Mouse (Mus musculus): ENCODE measurements at regions not wholly inside any gene's neighbourhood (a gene's known extent, or its start where the extent isn't known, plus 50 kb on each side); places are given as distances from the start of the nearest gene placed in this dataset.
A peak's percentile ranks its signal among the peaks of the same experiment; 100 is the strongest.

DNA sequence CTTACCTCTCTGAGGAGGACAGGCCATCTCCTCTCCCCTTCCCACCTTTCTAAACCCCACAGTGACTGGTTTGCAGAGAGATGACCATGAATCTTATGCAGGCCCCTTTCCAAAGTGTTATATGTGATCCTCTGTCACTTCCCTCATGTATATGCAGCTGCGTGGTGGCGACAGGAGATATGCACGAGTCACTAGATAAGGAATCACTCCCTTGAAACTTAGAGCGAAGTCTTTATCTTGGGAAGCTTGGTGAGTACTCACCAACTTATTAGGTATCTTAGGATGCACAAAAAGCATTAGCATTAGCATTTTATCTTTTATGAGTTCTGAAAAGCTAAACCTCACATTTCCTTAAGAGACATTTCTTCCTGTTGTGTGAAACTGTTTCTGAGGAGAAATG is 421.9 kb downstream of the Tmem161b start:
- no peak for DNase-seq (ENCODE audit: low spot score in 2 of 2)

DNA sequence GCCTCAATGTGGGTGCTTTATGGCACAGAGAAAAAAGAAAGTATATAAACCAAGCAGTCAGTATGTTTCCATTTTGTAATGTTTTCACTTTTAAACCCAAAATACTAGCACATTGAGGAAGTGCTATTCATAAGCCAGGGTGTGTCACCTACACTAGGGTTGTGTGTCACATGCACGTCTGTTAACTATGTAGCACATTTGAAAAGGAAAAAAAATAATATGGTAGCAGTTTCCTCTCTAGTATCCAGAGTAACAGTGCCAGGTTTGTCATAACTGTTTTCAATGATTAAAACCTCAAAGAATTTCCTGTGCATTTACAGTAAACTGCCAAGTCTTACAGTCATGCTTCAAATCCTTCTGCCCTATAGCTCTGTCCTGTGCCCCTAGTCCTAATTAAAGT is 424.8 kb downstream of the Tmem161b start:
- no peak for DNase-seq (ENCODE audit: low spot score in 2 of 2)

DNA sequence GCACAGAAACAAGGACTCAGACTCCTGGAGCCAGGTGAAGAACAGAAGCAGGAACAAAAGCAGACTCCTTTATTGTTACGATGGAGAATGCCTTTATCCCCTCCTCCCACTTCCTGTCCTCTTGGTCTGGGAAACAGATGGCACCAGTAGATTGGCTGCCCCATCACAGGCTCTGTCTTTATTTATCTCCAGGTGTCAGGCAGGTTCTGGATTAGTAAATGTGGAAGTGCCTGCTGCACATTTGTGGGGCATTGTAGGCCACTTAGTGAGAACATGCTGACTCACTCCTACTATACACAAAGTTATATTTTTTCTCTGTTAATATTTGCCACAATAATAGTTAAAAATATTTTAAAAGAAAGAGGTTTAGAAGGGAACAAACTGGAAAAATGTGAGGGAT is 426.0 kb downstream of the Tmem161b start:
- no peak for DNase-seq (ENCODE audit: low spot score in 2 of 2)

DNA sequence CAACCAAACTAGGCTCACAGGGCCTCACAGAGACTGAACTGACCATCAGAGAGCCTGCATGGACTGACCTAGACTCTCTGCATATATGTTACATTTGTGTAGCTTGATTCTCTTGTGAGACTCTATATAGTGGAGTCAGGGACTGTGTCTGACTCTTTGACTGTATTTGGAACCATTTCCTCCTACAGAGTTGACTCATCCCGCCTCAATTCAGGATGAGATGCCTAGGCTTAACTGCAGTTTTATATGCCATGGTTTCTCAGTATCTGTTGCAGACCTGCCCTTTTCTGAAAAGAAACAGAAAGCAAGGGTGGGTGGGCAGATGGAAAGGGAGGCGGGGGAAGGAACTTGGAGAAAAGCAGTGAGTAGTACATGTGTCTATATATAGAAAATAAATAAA is 441.9 kb downstream of the Tmem161b start:
- DNase-seq (ENCODE audit: low spot score in 2 of 2) = no peak

DNA sequence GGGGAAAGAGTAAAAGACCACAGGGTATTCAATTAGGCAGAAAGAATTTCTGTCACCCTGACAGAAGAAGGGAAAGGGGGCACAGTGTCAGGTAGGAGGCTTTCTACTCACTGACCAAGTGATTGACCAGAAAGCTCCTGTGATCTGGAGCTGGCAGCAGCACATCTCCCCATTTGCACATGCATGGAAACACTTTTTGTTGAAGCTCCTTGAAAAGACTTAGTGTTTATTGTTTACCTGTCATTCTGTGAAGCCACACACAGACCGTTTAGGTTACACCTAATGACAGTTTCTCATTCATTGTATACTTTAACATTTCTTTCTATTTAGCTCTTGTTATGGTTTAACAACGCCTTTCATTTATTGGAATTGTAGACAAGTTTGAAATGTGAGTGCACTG is 458.9 kb downstream of the Tmem161b start:
- no peak for DNase-seq (ENCODE audit: low spot score in 2 of 2)

DNA sequence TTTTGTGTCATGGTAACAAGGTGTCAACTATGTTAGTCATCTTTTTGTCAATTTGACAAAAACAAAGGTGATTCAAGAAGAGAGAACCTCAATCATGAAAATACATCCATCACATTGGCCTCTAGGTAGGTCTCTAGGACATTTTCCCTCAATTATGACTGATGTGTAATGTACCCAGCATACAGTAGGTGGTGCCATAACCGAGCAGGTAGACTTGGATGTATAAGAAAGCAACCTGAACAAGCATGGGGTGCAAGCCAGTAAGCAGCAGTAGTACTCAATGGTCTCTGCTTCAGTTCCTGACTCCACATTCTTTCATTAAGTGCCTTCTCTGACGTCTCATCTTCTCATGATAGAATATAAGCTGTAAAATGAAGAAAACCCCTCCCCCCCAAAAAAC is 463.8 kb downstream of the Tmem161b start:
- DNase-seq (ENCODE audit: low spot score in 2 of 2) = peak in 1 of 2 experiments; percentile 31

DNA sequence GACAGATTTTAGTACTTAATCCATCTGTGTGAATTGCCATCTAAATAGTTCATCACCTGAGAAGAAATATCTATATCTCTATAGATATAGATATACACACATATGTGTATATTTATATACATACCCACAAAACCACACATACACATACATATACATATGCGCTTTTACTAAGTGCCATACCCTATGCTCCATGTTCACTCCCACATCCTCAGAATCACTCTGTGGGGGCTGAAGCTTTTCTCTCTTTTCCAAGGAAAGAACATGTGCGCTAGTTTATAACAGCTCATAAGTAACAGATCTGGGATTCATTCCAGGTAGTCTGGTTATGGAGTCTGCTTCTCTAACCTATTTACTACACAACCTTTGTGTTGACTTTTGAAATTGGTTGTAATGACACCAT is 471.4 kb downstream of the Tmem161b start:
- no peak for DNase-seq (ENCODE audit: low spot score in 2 of 2)

DNA sequence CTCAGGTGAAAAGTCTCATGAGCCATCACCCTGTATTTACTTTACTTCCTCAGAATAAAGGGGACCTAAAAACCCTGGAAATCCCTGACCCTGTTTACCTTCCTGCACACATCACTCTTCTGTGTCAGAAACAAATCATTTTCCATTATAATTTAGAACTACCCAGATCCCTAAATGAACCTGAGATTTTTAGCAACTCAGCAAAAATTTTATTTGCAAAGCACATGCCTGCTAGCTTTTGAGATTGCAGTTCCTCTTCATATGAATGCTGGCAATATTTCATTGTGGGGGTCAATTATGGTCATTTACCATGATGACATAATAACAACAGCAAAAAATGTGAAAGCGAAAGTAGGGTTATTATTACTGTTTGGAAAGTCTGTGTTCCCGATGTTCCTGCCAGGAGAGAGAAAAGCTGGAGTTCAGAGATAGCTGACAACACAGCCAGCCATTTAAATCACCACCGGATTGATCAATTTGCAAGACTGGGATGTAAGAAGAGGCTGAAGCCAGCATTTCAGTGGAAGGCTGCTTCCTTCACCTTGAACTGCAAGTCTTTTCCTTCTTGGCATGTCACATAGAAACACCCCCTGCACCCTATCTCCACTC is 476.5 kb downstream of the Tmem161b start:
- no peak for DNase-seq (ENCODE audit: low spot score in 2 of 2)

DNA sequence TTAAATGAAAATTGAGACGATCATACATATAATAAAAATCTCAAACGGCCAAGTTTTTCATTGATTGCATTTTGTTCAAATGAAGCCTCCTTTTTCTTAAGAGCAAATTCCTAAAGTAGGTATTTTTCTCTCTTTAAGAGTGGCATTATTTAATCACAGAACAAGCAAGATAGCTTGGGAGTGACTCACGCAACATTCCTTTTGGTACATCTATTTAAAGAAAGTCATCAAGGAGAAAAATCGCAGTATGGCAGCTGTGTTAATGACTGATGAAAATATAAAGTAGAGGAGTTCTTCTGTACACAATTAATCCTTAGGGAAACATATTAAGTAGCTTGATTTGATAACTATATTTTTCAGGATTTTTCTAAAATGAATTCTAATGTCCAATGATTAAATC is 448.0 kb upstream of the Ccnh start:
- DNase-seq (ENCODE audit: low spot score in 2 of 2) = no peak

DNA sequence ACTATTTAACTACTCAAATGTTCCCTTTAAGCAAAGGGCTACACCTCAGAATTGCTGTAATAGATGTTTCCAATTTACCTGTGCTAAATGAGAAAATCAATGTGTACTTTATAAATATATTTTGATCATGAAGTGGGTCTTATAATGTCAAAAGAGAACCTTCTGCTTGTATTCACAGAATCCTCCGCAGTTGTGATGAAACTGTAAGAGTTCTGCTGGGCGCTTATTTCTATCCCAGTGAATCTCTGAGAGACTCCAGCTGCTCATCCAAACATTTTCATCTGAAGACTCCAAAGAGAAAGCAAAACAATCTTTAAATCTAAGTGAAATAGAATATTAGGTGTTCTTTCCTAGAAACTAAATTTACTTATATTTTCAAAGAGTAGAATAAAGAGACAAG is 440.9 kb upstream of the Ccnh start:
- DNase-seq (ENCODE audit: low spot score in 2 of 2) = no peak

DNA sequence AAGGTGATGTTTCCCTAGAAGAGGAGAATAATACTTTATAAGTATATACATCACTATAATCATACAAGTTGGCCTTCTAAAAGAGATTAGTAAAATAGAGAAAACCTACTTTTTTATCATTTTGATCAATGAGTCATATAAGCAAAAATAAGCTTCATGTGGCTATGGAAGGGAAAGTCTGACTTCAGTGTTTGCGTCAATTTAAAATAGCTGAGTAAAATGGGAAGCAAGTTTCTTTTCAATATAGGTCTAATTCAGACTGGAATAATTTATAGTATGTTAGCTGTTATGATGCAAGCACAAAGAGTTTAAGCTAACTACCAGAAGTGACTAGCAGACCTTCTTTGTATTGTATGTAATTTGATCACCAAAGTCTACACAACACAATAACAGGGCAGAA is 440.0 kb upstream of the Ccnh start:
- no peak for DNase-seq (ENCODE audit: low spot score in 2 of 2)

DNA sequence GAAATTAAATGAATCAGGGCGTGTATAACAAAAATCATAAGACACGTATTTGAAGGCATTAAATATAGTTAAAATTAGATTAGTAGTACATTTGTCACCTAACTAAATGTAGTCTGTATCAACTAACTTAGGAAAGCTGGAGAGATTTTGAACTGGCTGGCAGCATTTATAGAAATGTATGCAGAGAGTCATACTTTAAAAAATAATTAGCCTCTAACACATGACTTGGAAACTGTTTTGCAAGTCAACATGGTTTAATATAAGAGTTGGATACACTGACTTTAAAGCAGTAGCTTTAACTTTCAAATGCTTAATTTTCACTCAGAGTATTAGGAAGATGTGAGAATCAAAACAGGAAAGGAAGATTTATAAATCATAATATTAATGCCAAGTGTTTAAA is 439.1 kb upstream of the Ccnh start:
- no peak for DNase-seq (ENCODE audit: low spot score in 2 of 2)

DNA sequence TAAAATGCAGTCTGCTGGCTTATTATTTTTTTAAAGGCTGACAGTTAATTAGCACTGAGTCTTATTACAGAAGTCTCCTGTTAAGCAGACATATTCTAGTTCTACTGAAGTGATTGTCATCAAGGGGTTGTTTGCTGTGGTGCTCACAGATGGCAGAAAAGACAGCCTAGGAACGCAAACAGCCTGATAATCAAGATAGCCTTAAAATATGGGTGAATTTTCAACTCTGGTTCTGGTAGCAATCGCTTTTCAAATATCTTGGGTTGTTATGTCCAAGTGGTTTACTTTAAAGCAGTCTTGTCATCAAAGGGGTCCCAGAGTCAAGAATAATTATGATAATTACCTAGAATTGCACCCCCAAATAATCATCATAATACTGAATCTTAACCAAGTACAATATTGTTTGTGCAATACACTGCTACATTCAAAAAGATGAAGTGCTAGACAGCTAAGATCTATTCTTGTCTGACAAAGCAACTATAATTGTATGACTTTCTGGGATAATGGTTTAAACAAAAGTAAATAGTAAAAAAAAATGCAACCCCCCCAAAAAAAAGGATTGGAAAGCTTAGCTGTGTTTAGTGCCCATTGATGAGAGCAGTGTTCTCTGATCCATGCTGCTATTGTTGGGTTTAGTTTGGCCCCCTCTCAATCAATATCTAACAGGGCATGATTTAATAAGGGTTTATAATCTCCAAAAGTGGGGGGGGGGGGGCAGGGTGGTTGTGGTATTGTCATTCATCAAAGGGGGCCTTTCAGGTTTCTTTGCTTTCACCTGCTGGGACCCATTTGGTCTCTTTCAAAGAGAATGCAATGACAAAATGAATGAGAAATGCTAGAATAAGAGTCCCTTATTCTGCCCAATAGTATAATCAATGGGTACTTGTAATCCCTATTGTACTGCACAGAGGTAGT is 437.4 kb upstream of the Ccnh start:
- DNase-seq (ENCODE audit: low spot score in 2 of 2) = no peak

DNA sequence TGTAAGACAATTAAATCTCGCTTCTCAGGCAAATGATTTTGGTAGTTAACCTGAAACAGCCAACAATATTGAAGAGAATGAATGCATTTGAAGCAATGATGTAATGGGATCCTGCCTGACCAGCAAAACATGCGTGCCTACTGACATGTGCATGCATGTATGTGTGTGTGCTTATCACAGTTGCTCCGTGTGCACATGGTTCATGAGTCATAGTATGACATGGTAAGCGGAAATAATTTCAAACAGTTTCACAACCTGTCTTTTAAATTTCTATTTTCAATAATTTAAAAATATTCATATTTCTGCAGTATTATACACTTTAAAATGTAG is 436.8 kb upstream of the Ccnh start:
- DNase-seq (ENCODE audit: low spot score in 2 of 2) = no peak

DNA sequence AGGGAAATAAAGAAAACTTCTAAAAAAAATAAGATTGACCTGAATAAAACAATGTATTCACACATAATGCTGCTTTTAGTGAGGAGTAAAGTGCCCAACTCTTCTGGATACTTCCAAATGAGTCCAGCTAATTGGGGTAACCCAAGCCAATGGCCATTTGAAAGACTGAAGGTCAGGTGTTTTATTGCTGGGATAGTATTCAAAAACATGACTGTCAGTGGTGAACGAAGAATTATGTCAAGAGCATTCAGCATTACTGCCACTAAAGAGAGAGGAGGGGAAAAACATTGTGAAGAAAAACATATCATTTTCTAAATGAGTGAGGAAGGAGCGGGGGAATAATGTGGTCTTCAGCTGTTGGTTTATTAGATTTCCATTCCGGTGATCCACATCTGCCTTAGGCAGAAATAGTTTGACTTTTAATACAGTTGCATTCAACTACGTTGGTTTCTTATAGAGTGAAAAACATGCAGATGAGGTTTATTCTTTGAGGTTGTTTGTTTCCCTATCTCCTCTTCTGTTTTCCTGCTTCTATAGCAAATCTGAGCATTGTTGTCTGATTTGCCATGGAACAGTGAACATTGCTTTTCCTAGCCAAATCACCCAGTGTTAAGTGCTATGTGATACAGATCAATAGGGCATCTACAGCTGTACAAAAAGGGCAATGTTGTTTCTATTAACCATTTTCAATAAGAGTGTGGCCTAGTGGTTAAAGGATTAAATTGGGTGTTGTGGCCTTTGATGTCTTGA is 435.3 kb upstream of the Ccnh start:
- DNase-seq (ENCODE audit: low spot score in 2 of 2) = no peak

DNA sequence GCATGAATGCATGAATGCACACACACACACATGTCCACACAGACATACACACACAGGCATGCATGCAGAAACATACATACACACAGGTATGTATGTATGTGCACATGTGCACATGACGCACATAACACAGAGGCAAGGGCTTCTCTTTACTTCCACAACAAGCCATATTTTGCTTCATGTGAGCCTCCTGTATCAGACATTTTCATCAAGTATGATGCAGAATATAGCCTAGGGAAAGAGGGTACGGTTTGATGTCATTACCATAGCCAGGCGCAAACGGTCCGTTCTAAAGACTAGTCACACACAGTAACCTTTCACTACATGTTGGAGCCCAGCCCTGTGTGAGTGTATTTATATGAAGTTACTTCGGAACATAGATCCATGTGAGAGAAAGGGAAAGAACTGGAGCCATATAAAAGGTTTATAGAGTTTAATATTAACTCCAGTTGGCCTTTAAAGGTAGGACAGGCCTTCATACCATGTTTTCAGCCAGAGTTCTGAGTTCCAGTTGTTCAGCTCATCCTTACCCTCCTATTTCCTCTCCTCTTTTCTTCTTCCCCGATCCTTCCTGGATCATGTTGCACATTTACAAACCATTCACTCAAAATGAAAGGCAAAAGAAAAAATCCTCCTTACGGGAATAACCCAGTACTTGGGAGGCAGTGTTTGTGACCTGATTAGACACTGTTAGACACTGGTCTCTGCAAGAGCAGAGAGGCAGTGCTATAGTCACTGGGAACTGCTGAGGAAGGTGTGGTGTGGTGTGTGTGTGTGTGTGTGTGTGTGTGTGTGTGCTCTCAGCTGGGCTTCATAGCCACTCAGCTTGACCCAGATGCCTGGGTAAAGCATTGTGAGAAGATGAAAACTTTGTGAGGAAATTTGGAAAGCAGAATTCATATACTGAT is 434.1 kb upstream of the Ccnh start:
- no peak for DNase-seq (ENCODE audit: low spot score in 2 of 2)

DNA sequence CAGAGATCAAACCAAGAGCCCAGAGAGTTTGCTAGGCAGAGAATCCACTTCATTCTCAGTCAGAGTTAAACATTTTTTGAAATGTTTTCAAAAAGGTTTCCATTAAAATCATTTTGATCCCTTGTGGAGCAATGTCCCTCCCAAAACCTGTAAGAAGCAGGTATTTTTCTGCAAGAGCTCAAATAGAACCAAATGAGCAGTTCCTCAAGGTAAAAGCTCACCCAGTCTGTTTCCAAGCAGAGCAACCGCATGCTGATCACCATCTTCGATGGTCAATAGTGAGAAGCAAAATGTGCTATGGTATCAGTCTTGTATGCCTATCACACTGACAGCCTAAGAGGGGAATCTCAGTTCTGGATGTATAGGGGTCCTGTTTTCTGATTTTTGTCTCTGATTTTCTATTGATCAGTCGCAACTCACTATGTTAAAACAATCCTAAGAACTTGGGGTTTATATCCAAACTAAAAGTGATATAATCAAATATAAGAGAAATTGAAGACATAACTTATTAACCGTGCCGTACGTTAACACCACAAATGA is 432.3 kb upstream of the Ccnh start:
- no peak for DNase-seq (ENCODE audit: low spot score in 2 of 2)

DNA sequence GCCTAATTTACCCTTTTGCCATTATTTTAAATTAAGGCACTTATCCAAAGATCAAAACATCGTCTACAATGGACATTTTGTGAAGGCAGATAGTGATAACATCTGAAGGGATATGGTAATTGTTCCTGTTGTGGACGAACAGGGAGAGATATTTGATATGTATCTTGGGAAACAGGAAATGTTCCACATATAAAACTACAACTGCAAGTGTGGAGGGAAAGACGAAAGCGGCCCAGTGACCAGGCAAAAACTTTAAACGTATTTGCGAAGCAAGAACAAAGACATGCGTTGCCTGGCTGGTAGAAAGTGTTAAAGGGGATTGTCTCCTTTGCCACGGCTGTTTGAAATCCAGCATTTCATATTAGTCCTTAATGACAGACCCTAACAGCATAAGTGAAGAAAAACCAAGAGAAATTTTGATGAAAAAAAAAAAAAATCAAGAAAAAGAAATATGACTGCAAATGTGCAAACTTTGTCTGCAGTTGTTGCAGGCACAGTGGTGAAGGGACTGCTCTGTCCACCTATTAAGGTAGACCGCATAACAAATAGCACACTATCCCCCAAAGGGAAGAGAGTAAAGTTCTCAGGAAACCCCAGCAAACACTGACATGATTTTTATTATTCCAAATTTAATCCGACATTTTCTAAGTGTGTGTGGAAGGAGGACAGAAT is 431.2 kb upstream of the Ccnh start:
- DNase-seq (ENCODE audit: low spot score in 2 of 2) = peak in 1 of 2 experiments; percentile 37

DNA sequence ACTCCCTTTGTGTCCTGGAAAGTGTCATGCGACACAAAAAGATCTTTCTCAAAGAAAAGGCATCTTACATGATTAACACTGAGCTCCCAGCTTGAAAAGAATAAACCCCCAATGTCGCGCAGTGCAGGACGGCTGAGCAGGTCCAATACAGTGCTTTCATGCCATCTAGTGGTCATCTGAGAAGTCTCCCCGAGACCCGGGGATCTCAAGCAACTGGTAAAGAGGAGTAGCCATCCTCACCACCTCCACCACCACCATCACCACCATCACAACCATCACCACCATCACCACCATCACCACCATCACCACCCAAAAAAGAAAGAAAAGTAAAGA is 430.7 kb upstream of the Ccnh start:
- DNase-seq (ENCODE audit: low spot score in 2 of 2) = peak; percentile 93 to 94

DNA sequence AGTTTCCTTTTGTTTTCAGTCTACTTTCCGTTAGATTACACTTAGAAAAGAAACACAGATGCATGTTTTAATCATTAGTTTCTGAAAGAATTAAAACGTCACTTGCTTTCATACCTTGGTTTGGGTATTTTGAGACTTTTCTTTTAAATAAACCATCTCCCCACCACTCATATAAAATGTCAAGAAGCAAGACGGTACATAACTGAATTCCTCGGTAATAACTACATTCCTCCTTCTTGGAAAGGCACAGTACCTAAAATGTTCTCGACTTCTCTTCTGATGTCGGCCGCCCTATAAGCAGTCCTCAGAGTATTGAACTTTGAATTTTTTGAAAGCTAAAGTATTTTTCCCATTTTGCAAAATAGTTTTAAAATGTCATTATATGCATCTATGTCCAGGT is 430.1 kb upstream of the Ccnh start:
- no peak for DNase-seq (ENCODE audit: low spot score in 2 of 2)

DNA sequence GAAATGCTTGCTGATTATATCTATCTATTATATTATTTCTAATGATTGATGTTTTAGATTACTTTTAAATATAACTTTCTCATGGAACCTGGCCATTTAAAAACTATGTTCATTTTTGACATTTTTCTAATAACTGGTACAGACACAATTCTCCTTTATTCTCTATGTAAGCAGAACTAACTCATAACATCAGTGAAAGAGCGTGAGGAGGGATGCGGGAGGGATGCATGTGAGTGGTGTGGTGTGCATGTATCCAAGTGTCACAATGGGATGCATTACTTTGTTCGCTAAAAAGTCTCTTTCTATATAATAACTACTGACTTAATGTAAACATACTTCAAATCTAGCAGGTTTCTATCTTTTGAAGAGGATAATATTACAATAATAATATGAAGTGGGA is 428.7 kb upstream of the Ccnh start:
- no peak for DNase-seq (ENCODE audit: low spot score in 2 of 2)
